Mouse (Mus musculus): Measurements from ENCODE around the gene Pdp2.

The Pdp2 gene

GRCm38 (mm10) chr8:104633156-104633744, 42.0 kb downstream of the Pdp2 start:
- WGBS, result 81% methylated on average over 9 of the region's 9 CpGs

- 89% methylated on average over 3 of the region's 3 CpGs for WGBS
Measured at GRCm38 (mm10) chr8:104635004-104635710, 43.9 kb downstream of the Pdp2 start.

- WGBS, result 69% methylated on average over 6 of the region's 6 CpGs
Measured at GRCm38 (mm10) chr8:104638010-104638409, 46.8 kb downstream of the Pdp2 start.

- WGBS, result 85% methylated on average over 7 of the region's 7 CpGs
Measured at GRCm38 (mm10) chr8:104640241-104640640, 49.0 kb downstream of the Pdp2 start.

- WGBS, result 11% methylated on average over 25 of the region's 25 CpGs
Measured at GRCm38 (mm10) chr8:104640831-104641370, 49.6 kb downstream of the Pdp2 start.

- WGBS, result under 1% methylated on average over 66 of the region's 66 CpGs
Measured at GRCm38 (mm10) chr8:104641426-104642323, 50.4 kb downstream of the Pdp2 start, which contains the start of gene Ciao2b. Gene Ciao2b, minus strand, starts transcription at chr8:104641965.

- 72% methylated on average over 6 of the region's 6 CpGs for WGBS
Measured at GRCm38 (mm10) chr8:104642324-104642654, 51.0 kb downstream of the Pdp2 start.

GRCm38 (mm10) chr8:104644187-104644586, 52.9 kb downstream of the Pdp2 start:
- WGBS, result 74% methylated on average over 3 of the region's 3 CpGs
